Mouse (Mus musculus) forebrain, embryonic 11.5 days (tissue): ENCODE data around the gene Olfml3. TPM values are rescaled to one million over a fixed set of nuclear protein-coding genes. Genes with fewer than 3 reads are reported as not detected.

Experiments
- ATAC-seq: fragments of 200-750 bp; cut with Nextera tagmentation; replicated peaks from 2 replicates; pipeline ENCODE4 v1.8.0; 2017; ENCODE audit warnings: moderate TSS enrichment; ENCODE audit not compliant: low FRiP score
- DNase-seq: peaks from one replicate; pipeline ENCODE4 v3.0.0-alpha.2; 2017; ENCODE audit warnings: low spot score
- H3K27ac ChIP-seq: fragments of 300-500 bp; sonication (generic); 2 replicates; pipeline ENCODE4 v1.5.1; 2014; ENCODE audit warnings: low read depth, low read length
- H3K27me3 ChIP-seq: fragments of 300-500 bp; sonication (generic); 2 replicates; pipeline ENCODE4 v1.6.1; 2014; ENCODE audit warnings: mild to moderate bottlenecking, low read length, mixed read lengths; ENCODE audit not compliant: control insufficient read depth, insufficient read depth
- H3K36me3 ChIP-seq: fragments of 300-500 bp; sonication (generic); 2 replicates; pipeline ENCODE4 v1.6.1; 2014; ENCODE audit warnings: mild to moderate bottlenecking, low read length, moderate library complexity, mixed read lengths; ENCODE audit not compliant: control insufficient read depth, insufficient read depth
- H3K4me1 ChIP-seq: fragments of 300-500 bp; sonication (generic); replicated peaks from 2 replicates; pipeline ENCODE4 v1.6.1; 2014; ENCODE audit warnings: low read length, mixed read lengths; ENCODE audit not compliant: control insufficient read depth, insufficient read depth
- H3K4me2 ChIP-seq: fragments of 300-500 bp; sonication (generic); 2 replicates; pipeline ENCODE4 v1.6.1; 2014; ENCODE audit warnings: low read depth, mild to moderate bottlenecking, low read length, moderate library complexity, mixed read lengths; ENCODE audit not compliant: severe bottlenecking
- H3K4me3 ChIP-seq: fragments of 300-500 bp; sonication (generic); 2 replicates; pipeline ENCODE4 v1.5.1; 2014; ENCODE audit warnings: low read depth, low read length
- H3K9ac ChIP-seq: fragments of 300-500 bp; sonication (generic); 2 replicates; pipeline ENCODE4 v1.6.1; 2014; ENCODE audit warnings: low read length
- H3K9me3 ChIP-seq: fragments of 300-500 bp; sonication (generic); 2 replicates; pipeline ENCODE4 v1.6.1; 2016; ENCODE audit warnings: low read length, mixed read lengths; ENCODE audit not compliant: control insufficient read depth
- WGBS: fragments of 180-500 bp; shearing (Covaris S2); extraction: QIAGEN DNeasy Blood & Tissue Kit; methylation state at CpG from one replicate; pipeline ENCODE4 v1.1.7; 2014; 5-methylcytosine and 5-hydroxymethylcytosine counted together
- polyA plus RNA-seq: library from polyadenylated mRNA; unstranded; fragments of >200 nt; fragmentation: Nextera tagmentation; extraction: Ambion mirVana; gene quantifications from 2 replicates; pipeline ENCODE4 v1.2.1, GENCODE M21; 2014

Gene Olfml3
- polyA plus RNA-seq, 1 experiment from 2014 or later: 6.4 TPM

DNA sequence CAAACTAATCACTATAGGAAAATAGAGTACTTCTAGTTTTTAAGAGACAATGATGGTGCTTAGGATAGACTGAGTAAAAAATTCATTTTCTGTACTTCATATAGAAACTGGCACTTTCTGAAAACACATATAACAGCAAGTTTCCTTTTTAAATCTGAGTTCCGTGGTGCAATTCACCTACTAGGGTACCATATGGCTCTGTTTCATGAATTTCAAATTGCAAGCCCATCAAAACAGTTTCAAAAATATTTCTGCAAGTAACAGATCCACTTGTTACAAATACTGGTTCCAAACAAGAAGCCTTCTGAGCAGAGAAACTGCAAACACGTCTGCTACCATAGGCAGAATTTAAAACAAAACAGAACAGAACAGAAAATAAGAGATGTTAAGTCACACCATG, 13.8 kb upstream of the Olfml3 start:
- H3K27me3 ChIP-seq: no peaks in the 10 kb centered on the region
- H3K9me3 ChIP-seq: no peaks in the 10 kb centered on the region
- no peak overlapping the region for H3K4me3 ChIP-seq
- 86% methylated on average over 2 of the region's 2 CpGs for WGBS
- H3K9ac ChIP-seq: no peak overlapping the region
- ATAC-seq (no peak), DNase-seq (no peak)
- no peaks in the 10 kb centered on the region for H3K4me1 ChIP-seq
- no peak overlapping the region for H3K27ac ChIP-seq
- no peak overlapping the region for H3K4me2 ChIP-seq
- peaks cover 3% of the 10 kb centered on the region for H3K36me3 ChIP-seq

DNA sequence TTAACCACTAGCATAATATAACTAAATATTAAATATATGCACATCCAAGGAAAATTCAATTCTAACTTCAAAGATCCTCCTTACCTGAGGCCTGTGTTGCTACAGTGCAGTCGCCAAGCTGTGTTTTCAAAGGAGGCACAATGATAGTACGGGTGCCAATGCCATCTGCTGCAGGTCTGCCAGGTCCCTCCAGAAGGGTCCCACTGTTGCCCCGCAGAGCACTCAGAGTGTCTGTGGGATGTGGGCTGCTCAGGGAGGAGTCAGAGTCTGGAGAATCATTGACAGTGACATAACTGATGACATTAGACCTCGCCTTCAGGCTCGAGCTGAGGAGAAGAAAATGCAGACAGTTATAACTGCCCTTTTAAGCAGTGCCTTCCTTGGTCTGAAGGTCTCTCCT, 8.9 kb upstream of the Olfml3 start:
- DNase-seq (no peak), ATAC-seq (no peak)
- H3K9me3 ChIP-seq: no peaks in the 10 kb centered on the region
- no peak overlapping the region for H3K9ac ChIP-seq
- H3K4me2 ChIP-seq: no peak overlapping the region
- no peak overlapping the region for H3K4me3 ChIP-seq
- H3K27me3 ChIP-seq: no peaks in the 10 kb centered on the region
- H3K27ac ChIP-seq: no peak overlapping the region
- 90% methylated on average over 5 of the region's 5 CpGs for WGBS
- H3K4me1 ChIP-seq: no peaks in the 10 kb centered on the region
- H3K36me3 ChIP-seq: peaks cover 5% of the 10 kb centered on the region; the same call in 1 of the 2 replicates

DNA sequence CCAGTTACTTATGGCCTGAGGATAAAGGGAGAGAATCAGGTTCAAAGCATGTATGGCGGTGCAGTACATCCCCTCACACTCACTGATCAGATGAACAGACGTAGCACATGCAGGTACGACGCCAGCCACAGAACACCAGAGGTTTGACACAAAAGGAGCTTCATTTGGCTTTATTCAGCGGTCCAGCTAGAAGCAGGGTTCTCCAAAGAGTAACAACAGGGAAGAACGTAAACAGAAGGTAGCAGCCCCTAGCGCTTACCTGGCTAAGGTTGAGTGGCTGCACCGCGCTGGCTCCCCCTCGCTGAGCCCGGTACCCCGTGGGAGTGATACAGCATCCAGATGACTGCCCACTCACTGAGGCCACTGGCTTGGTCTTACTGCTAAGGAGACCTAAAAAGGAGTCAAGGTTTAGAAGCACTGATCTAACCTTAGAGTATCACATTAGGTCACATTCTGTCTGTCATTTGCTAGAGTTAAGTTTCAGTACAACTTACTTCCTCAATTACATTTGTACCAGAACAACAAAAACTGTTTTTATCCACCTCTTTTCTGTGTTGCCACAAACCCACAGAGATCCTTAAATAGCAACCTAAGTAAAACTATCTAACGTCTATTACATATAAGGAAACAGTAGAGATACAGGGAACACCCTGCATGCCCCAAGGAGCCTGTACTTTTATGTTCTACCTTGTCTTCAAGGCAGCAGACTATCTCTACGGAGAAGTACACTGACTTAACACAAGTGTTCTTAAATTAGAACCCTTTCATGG, 7.4 kb upstream of the Olfml3 start:
- ATAC-seq (no peak), DNase-seq (no peak)
- no peaks in the 10 kb centered on the region for H3K9me3 ChIP-seq
- H3K36me3 ChIP-seq: peaks cover 5% of the 10 kb centered on the region; the same call in 1 of the 2 replicates
- WGBS: 94% methylated on average over 14 of the region's 14 CpGs
- H3K27me3 ChIP-seq: no peaks in the 10 kb centered on the region
- H3K27ac ChIP-seq: no peak overlapping the region
- H3K4me3 ChIP-seq: no peak overlapping the region
- H3K4me2 ChIP-seq: no peak overlapping the region
- no peaks in the 10 kb centered on the region for H3K4me1 ChIP-seq
- H3K9ac ChIP-seq: no peak overlapping the region

DNA sequence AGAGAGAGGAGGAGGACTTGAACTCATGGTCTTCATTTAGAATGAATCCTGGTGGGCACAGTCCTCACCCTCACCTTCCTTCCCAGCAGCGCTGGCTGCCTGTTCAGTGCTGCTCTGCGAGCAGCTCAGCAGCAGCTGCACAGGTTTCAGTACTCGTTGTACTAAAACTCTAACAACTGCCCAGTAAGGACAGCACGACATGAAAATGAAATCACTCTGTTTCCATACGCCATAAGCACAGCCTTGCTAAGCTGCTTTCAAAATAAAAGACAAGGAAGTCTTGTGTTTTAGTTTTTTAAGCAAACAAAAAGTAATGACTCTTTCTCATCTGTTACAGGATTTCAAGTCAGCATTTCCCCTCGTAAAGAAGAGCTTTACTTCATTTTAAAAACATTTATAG, 5.4 kb upstream of the Olfml3 start:
- no peak overlapping the region for H3K9ac ChIP-seq
- ATAC-seq (no peak), DNase-seq (no peak)
- H3K36me3 ChIP-seq: peaks cover 3% of the 10 kb centered on the region; the same call in 1 of the 2 replicates
- no peak overlapping the region for H3K4me2 ChIP-seq
- H3K27me3 ChIP-seq: no peaks in the 10 kb centered on the region
- WGBS: 91% methylated on average over 6 of the region's 6 CpGs
- H3K4me1 ChIP-seq: no peaks in the 10 kb centered on the region
- H3K4me3 ChIP-seq: no peak overlapping the region
- H3K9me3 ChIP-seq: no peaks in the 10 kb centered on the region
- H3K27ac ChIP-seq: no peak overlapping the region

DNA sequence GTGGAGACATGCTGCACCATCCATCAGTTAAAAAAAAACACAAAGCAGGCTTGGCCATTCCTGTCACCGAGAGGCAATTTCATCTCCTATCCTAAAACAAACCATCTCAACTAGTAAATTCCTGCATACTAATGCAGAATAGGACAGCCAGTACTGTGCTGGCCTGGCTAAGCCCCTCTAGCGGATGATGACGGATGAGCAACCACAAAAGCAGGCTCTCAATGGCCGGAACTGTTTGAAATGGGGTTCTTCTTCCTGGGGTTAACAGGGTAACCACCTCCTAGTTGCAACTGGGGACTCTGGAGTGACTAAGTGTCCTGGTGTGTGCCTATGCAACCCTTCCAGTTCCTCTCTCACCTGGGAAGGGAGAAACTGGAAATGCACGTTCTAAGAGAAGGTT, 2.5 kb upstream of the Olfml3 start:
- H3K4me1 ChIP-seq: peaks cover 11% of the 10 kb centered on the region; the same call in 1 of the 2 replicates
- H3K4me2 ChIP-seq: no peak overlapping the region
- H3K9me3 ChIP-seq: no peaks in the 10 kb centered on the region
- no peak overlapping the region for H3K27ac ChIP-seq
- no peak overlapping the region for H3K4me3 ChIP-seq
- no peaks in the 10 kb centered on the region for H3K27me3 ChIP-seq
- no peak overlapping the region for H3K9ac ChIP-seq
- ATAC-seq (no peak), DNase-seq (no peak)
- H3K36me3 ChIP-seq: peaks cover 3% of the 10 kb centered on the region; the same call in 1 of the 2 replicates
- WGBS: 26% methylated on average over 5 of the region's 5 CpGs

DNA sequence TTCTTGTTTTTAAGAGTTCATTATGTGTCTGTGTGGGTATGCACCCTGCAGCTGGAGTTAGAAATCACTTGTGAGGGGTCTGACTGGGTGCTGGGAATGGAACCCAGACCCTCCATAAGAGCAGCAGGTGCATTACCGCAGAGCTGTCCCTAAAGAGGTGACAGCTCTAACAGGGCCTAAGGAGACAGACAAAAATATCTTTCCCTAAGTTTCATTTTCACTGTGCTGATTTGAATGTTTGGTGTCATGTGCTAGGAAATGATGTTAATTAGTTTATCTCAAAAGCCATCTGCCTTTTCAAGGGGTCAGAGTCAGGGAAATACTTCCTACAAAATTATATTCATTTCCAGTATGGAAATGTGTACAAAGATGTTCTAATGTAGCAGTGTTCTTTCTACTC, 1.5 kb upstream of the Olfml3 start, which contains the start of gene Gm10964:
Gm10964 (plus strand) TSS at position 38 of the 400 bp plus-strand sequence.
- Histone ChIP-seq H3K4me2 (peak within 1 kb of the TSS; percentile 49), H3K4me1 (peaks cover 21% of the 10 kb centered on the region), H3K9me3 (no peaks in the 10 kb centered on the region), H3K4me3 (peak within 1 kb of the TSS; percentile 24; the same call in 1 of the 2 replicates), H3K27me3 (no peaks in the 10 kb centered on the region), H3K27ac (peak within 1 kb of the TSS; percentile 89), H3K9ac (peak within 1 kb of the TSS; percentile 51; the same call in 1 of the 2 replicates), H3K36me3 (no peaks in the 10 kb centered on the region)
- DNase-seq (no peak), ATAC-seq (no peak)
- WGBS: 92% methylated on average over 1 of the region's 1 CpGs

DNA sequence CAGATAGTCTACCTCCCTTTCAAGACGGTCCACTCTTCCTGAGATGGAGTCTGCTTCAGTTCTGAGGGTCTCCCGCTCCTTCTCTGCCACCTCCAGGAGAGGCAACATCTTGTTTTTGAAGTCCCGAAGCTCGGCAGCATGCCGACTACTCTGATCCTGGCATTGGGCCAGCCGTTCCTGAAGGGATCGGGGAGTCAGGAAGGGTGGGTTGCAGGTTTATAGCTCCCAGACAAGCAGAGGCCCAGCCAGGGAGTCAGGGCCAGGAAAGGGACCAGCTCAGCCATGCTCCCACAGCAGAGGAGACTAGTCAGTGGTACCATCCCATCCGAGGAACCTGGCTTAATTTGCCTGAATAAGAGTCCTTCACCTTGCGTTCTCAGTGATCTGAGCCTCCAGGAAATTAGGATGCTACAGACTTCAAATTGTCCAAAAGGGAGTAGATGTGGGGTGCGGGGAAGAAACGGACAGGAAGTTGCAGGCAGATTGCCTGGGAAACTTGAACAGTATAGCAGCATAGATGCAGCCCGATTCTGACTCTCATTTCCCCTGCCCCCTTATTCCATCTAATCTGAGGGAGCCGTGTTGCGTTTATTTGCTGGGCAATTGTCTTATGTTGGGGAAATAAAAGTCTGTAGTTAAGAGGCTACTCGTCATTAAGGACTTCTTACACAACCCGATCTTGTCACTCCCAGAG, 593 bp downstream of the Olfml3 start:
- DNase-seq: no peak
- H3K36me3 ChIP-seq: no peaks in the 10 kb centered on the region
- H3K4me1 ChIP-seq: peaks cover 28% of the 10 kb centered on the region
- 66% methylated on average over 16 of the region's 16 CpGs for WGBS
- H3K27ac ChIP-seq: peak overlapping the region; percentile 89
- H3K4me2 ChIP-seq: peak overlapping the region; percentile 49
- H3K27me3 ChIP-seq: no peaks in the 10 kb centered on the region
- no peak for ATAC-seq
- H3K9me3 ChIP-seq: no peaks in the 10 kb centered on the region
- H3K9ac ChIP-seq: peak overlapping the region; percentile 51
- peak overlapping the region; percentile 24 for H3K4me3 ChIP-seq

DNA sequence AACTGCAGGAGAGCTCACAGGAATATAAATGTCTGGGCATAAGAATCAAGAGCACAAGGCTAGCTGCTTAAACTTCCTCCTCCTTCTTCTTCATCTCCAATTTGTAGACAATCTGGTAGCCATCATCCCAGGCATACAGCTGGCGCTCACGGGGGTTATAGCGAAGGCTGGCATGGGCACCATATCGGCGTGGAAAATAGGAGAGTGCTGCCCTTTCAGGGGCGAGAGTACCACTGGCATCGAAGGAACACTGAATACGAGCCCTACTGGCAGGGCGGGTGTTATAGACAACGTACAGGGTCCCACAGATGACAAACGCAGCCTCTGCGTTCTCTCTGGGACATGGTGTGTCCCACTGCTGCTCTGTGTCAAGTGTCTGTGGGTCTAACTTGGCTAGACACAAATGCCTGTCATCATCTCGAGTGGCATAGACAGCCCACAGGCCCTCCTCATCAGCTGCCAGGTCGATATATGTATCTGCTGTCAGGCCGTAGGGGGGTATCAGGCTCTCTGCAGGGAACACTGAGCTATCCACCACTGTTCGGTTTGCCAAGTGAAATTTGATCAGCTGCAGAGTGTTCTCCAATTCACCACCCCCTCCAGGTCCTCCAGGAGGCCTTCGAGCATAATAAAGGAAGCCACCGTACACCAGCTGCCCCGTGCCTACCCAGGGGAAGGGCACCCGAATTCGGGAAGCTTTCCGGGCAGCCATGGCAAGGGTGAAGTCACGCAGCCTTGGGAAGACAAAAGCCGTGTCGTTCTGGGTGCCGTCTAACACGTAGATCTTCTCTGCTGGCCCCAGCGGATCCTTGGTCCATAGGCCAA, 1.8 kb downstream of the Olfml3 start:
- H3K9ac ChIP-seq: no peak overlapping the region
- no peak overlapping the region for H3K4me2 ChIP-seq
- H3K4me3 ChIP-seq: no peak overlapping the region
- H3K27me3 ChIP-seq: no peaks in the 10 kb centered on the region
- no peak for DNase-seq
- H3K4me1 ChIP-seq: peaks cover 28% of the 10 kb centered on the region
- no peak for ATAC-seq
- no peaks in the 10 kb centered on the region for H3K9me3 ChIP-seq
- H3K36me3 ChIP-seq: no peaks in the 10 kb centered on the region
- no peak overlapping the region for H3K27ac ChIP-seq
- 81% methylated on average over 28 of the region's 28 CpGs for WGBS
